Mouse (Mus musculus) MEL (cell line): Measurements from ENCODE around the gene Gpr62. TPM values are rescaled to one million over a fixed set of nuclear protein-coding genes. Genes with fewer than 3 reads are reported as not detected.

Experiments
- DNase-seq: peaks from one replicate; pipeline ENCODE4 v3.0.0; 2011; ENCODE audit warnings: low read depth, low spot score
- H3K27ac ChIP-seq: 2 replicates; pipeline ENCODE4 v1.5.1; 2012; ENCODE audit warnings: low read depth, mild to moderate bottlenecking, control low read depth, low read length, moderate library complexity; ENCODE audit not compliant: control insufficient read depth
- H3K27me3 ChIP-seq, 2 experiments: fragments of 150-350 bp in 1 of 2; sonication (generic) in 1 of 2; 2 replicates each; pipeline ENCODE4 v1.6.1; 2012; ENCODE audit warnings: low read length in 2 of 2, mild to moderate bottlenecking in 2 of 2, improper control_type of control experiment in 1 of 2, moderate library complexity in 1 of 2; ENCODE audit not compliant: insufficient read depth in 2 of 2, control insufficient read depth in 1 of 2
- H3K36me3 ChIP-seq, 2 experiments: 2 replicates each; pipeline ENCODE4 v1.6.1; 2012 to 2014; ENCODE audit warnings: low read length in 2 of 2, improper control_type of control experiment in 1 of 2, inconsistent platforms in 1 of 2, mild to moderate bottlenecking in 1 of 2; ENCODE audit not compliant: insufficient read depth in 2 of 2, control insufficient read depth in 1 of 2
- H3K4me1 ChIP-seq, 2 experiments: fragments of 150-350 bp in 1 of 2; sonication (generic) in 1 of 2; 2 replicates each; pipeline ENCODE4 v1.6.1; 2012; ENCODE audit warnings: low read length in 2 of 2, improper control_type of control experiment in 1 of 2, mild to moderate bottlenecking in 1 of 2; ENCODE audit not compliant: insufficient read depth in 2 of 2, control insufficient read depth in 1 of 2
- H3K4me3 ChIP-seq, 2 experiments: fragments of 150-350 bp in 1 of 2; sonication (generic) in 1 of 2; 2 replicates each; pipeline ENCODE4 v1.5.1; 2012; ENCODE audit warnings: low read depth in 2 of 2, low read length in 2 of 2, mild to moderate bottlenecking in 2 of 2, moderate library complexity in 2 of 2, control low read depth in 1 of 2, improper control_type of control experiment in 1 of 2; ENCODE audit not compliant: control insufficient read depth in 1 of 2, insufficient read depth in 1 of 2
- H3K79me2 ChIP-seq: 2 replicates; pipeline ENCODE4 v1.6.1; 2012; ENCODE audit warnings: mild to moderate bottlenecking, low read length, moderate library complexity; ENCODE audit not compliant: control insufficient read depth, poor library complexity, insufficient read depth
- H3K9ac ChIP-seq: 2 replicates; pipeline ENCODE4 v1.6.1; 2012; ENCODE audit warnings: low read depth, mild to moderate bottlenecking, control low read depth, low read length, moderate library complexity; ENCODE audit not compliant: control insufficient read depth, poor library complexity, severe bottlenecking
- H3K9me3 ChIP-seq: fragments of 150-350 bp; sonication (generic); replicated peaks from 2 replicates; pipeline ENCODE4 v1.6.1; 2012; ENCODE audit warnings: mild to moderate bottlenecking, low read length, improper control_type of control experiment, moderate library complexity; ENCODE audit not compliant: insufficient read depth
- BHLHE40 ChIP-seq: IDR thresholded peaks from 2 replicates; pipeline ENCODE4 v1.6.1; 2012; ENCODE audit warnings: low read depth, mild to moderate bottlenecking, inconsistent platforms, low read length, improper control_type of control experiment, borderline replicate concordance
- CHD1 ChIP-seq: IDR thresholded peaks from 2 replicates; pipeline ENCODE4 v1.6.1; 2012; ENCODE audit warnings: low read depth, mild to moderate bottlenecking, inconsistent platforms, low read length, improper control_type of control experiment
- CTCF ChIP-seq, 3 experiments: IDR thresholded peaks in 2 of 3; conservative IDR thresholded peaks in 1 of 3; 2 replicates each; pipeline ENCODE4 v1.5.1; 2011 to 2012; ENCODE audit warnings: low read length in 3 of 3, low read depth in 2 of 3, mild to moderate bottlenecking in 2 of 3, improper control_type of control experiment in 1 of 3, inconsistent platforms in 1 of 3, mixed read lengths in 1 of 3, moderate library complexity in 1 of 3; ENCODE audit not compliant: control insufficient read depth in 1 of 3, insufficient read depth in 1 of 3, poor library complexity in 1 of 3, severe bottlenecking in 1 of 3
- EP300 ChIP-seq, 2 experiments: IDR thresholded peaks; 2 replicates each; pipeline ENCODE4 v1.6.1; 2011; ENCODE audit warnings: improper control_type of control experiment in 2 of 2, low read length in 2 of 2, low read depth in 1 of 2, mild to moderate bottlenecking in 1 of 2
- GABPA ChIP-seq: IDR thresholded peaks from 2 replicates; pipeline ENCODE4 v1.6.1; 2012; ENCODE audit warnings: low read depth, mild to moderate bottlenecking, inconsistent platforms, low read length, improper control_type of control experiment, moderate library complexity
- GATA1 ChIP-seq: IDR thresholded peaks from 2 replicates; pipeline ENCODE4 v1.6.1; 2011; ENCODE audit warnings: low read depth, low read length, improper control_type of control experiment
- MAFK ChIP-seq: IDR thresholded peaks from 2 replicates; pipeline ENCODE4 v1.6.1; 2011; ENCODE audit warnings: low read depth, mild to moderate bottlenecking, low read length, improper control_type of control experiment, borderline replicate concordance
- MAX ChIP-seq: IDR thresholded peaks from 2 replicates; pipeline ENCODE4 v1.6.1; 2011; ENCODE audit warnings: low read length, improper control_type of control experiment
- MAZ ChIP-seq: IDR thresholded peaks from 2 replicates; pipeline ENCODE4 v1.6.1; 2012; ENCODE audit warnings: low read depth, mild to moderate bottlenecking, inconsistent platforms, low read length, improper control_type of control experiment
- MEF2A ChIP-seq: IDR thresholded peaks from 2 replicates; pipeline ENCODE4 v1.6.1; 2014; ENCODE audit warnings: low read depth, mild to moderate bottlenecking, inconsistent platforms, low read length, improper control_type of control experiment; ENCODE audit not compliant: poor library complexity, insufficient replicate concordance, severe bottlenecking; ENCODE audit errors: extremely low read depth
- MXI1 ChIP-seq: IDR thresholded peaks from 2 replicates; pipeline ENCODE4 v1.6.1; 2011; ENCODE audit warnings: mild to moderate bottlenecking, low read depth, low read length, improper control_type of control experiment
- NRF1 ChIP-seq: IDR thresholded peaks from 2 replicates; pipeline ENCODE4 v1.6.1; 2014; ENCODE audit warnings: low read depth, mild to moderate bottlenecking, inconsistent platforms, low read length, improper control_type of control experiment, moderate library complexity; ENCODE audit not compliant: poor library complexity, insufficient read depth, severe bottlenecking
- POLR2AphosphoS2 ChIP-seq: IDR thresholded peaks from 2 replicates; pipeline ENCODE4 v1.6.1; 2011; ENCODE audit warnings: low read length, improper control_type of control experiment
- RAD21 ChIP-seq: IDR thresholded peaks from 2 replicates; pipeline ENCODE4 v1.6.1; 2011; ENCODE audit warnings: mild to moderate bottlenecking, low read depth, low read length, improper control_type of control experiment
- SMC3 ChIP-seq: IDR thresholded peaks from 2 replicates; pipeline ENCODE4 v1.6.1; 2011; ENCODE audit warnings: low read depth, low read length, improper control_type of control experiment
- ZKSCAN1 ChIP-seq: IDR thresholded peaks from 2 replicates; pipeline ENCODE4 v1.6.1; 2012; ENCODE audit warnings: low read depth, mild to moderate bottlenecking, inconsistent platforms, low read length, improper control_type of control experiment, moderate library complexity
- ZNF384 ChIP-seq: IDR thresholded peaks from 2 replicates; pipeline ENCODE4 v1.6.1; 2012; ENCODE audit warnings: low read depth, mild to moderate bottlenecking, inconsistent platforms, low read length, improper control_type of control experiment
- polyA plus RNA-seq, 2 experiments: library from polyadenylated mRNA; stranded (reverse) in 1 of 2; unstranded in 1 of 2; fragments of >175 nt in 1 of 2; fragments of >200 nt in 1 of 2; gene quantifications; 2 replicates each; pipeline versions ENCODE4 v1.2.1 to v1.2.4; 2012; ENCODE audit warnings: low replicate concordance in 2 of 2, low read depth in 1 of 2; ENCODE audit not compliant: insufficient read length in 2 of 2, insufficient read depth in 1 of 2, missing spikeins in 1 of 2
- total RNA-seq: library from RNA; depleted of rRNA; stranded (reverse); fragments of 300-350 nt; gene quantifications from 2 replicates; pipeline ENCODE4 v1.2.3, GENCODE M21; 2012

Gpr62 gene
- total and polyA plus RNA-seq, 3 experiments, result 0.10 TPM; not detected in 2

- Histone ChIP-seq H3K79me2 (peaks cover 13% of the 10 kb centered on the region), H3K9me3 (no peaks in the 10 kb centered on the region), H3K36me3 (no peaks in the 10 kb centered on the region; a peak in 2 of 4 replicates), H3K4me1 (0 out of 4 replicates have a peak, but pooled peaks cover 0 to 4% of the 10 kb centered on the region in 2 experiments), H3K27ac (no peak overlapping the region), H3K27me3 (no peaks in the 10 kb centered on the region), H3K9ac (no peak overlapping the region), H3K4me3 (no peak overlapping the region)
- TF ChIP-seq NRF1, result no peak
- no peak for TF ChIP-seq BHLHE40
- no peak for TF ChIP-seq MAX
- no peak for TF ChIP-seq MAZ
- no peak for TF ChIP-seq ZNF384
- TF ChIP-seq SMC3, result no peak
- no peak for TF ChIP-seq CTCF (IDR thresholded peaks at IDR 0.05 in 2 of 3, conservative IDR thresholded peaks at IDR 0.05 in 1 of 3; ENCODE audit: control insufficient read depth in 1 of 3, insufficient read depth in 1 of 3, low read depth in 2 of 3, low read length in 3 of 3, poor library complexity in 1 of 3, severe bottlenecking in 1 of 3)
- no peak for TF ChIP-seq CHD1
- TF ChIP-seq EP300 (IDR thresholded peaks at IDR 0.05; ENCODE audit: low read depth in 1 of 2, low read length in 2 of 2), result no peak
- TF ChIP-seq GABPA, result no peak
- TF ChIP-seq GATA1, result no peak
- DNase-seq, result no peak
Observed at GRCm38 (mm10) chr9:106483606-106484005, 17.9 kb upstream of the Gpr62 start.

GRCm38 (mm10) chr9:106483136-106483535 is 17.4 kb upstream of the Gpr62 start:
- H3K4me3 ChIP-seq, result no peak overlapping the region
- no peak overlapping the region for H3K9ac ChIP-seq
- no peak for DNase-seq
- no peaks in the 10 kb centered on the region for H3K9me3 ChIP-seq
- no peaks in the 10 kb centered on the region for H3K27me3 ChIP-seq
- H3K36me3 ChIP-seq, result peaks cover 0 to 2% of the 10 kb centered on the region in 2 experiments; a peak in 3 of 4 replicates
- peaks cover 0 to 7% of the 10 kb centered on the region in 2 experiments; a peak in 3 of 4 replicates for H3K4me1 ChIP-seq
- no peak overlapping the region for H3K27ac ChIP-seq
- peaks cover 17% of the 10 kb centered on the region for H3K79me2 ChIP-seq
- TF ChIP-seq RAD21, result no peak
- no peak for TF ChIP-seq MXI1
- no peak for TF ChIP-seq CHD1
- no peak for TF ChIP-seq MEF2A
- TF ChIP-seq EP300 (IDR thresholded peaks at IDR 0.05; ENCODE audit: low read depth in 1 of 2, low read length in 2 of 2), result no peak
- no peak for TF ChIP-seq POLR2AphosphoS2
- TF ChIP-seq MAFK, result no peak
- no peak for TF ChIP-seq ZKSCAN1
- TF ChIP-seq MAX, result no peak
